25 mouse cellular contexts compared by ENCODE assay signal in genomic region chr13:92702035-92702434, GRCm38 (mm10).
A peak's percentile ranks its signal among the peaks of the same experiment; 100 is the strongest.
DNase-seq lines count a peak whose midpoint lies in the region; ATAC-seq lines count a peak whose summit lies in the region.
"Had no signal": no experiment of that assay in that cellular context is flagged by ENCODE, and none has a peak within 500 bp of the region (broad histone marks: within the 10 kb centered on the region; RNA-seq: fewer than 3 reads in every experiment).

No protein-coding gene starts in this region.

- no peak overlapping the region for H3K4me3 ChIP-seq in heart, embryonic 10.5 days
- H3K4me3 ChIP-seq in liver, embryonic 11.5 days (ENCODE audit: low read depth, low read length): no peak overlapping the region
- H3K4me3 ChIP-seq in liver, embryonic 12.5 days: no peak overlapping the region
- H3K4me3 ChIP-seq in midbrain, embryonic 10.5 days: no peak overlapping the region
- H3K4me3 ChIP-seq in midbrain, embryonic 16.5 days (ENCODE audit: low read depth, low read length): no peak overlapping the region
- H3K4me3 ChIP-seq: embryonic facial prominence, embryonic 10.5 days; embryonic facial prominence, embryonic 13.5 days; erythroblast, embryonic 14.5 days; forebrain, embryonic 12.5 days; forebrain, embryonic 15.5 days; heart, adult 2 months; hindbrain, embryonic 15.5 days had no signal

- H3K9ac ChIP-seq in liver, embryonic 11.5 days (ENCODE audit: low read depth, low read length): no peak overlapping the region
- H3K9ac ChIP-seq in liver, embryonic 12.5 days: no peak overlapping the region
- no peak overlapping the region for H3K9ac ChIP-seq in midbrain, embryonic 16.5 days (ENCODE audit: low read depth, low read length)
- H3K9ac ChIP-seq: embryonic facial prominence, embryonic 13.5 days; forebrain, embryonic 12.5 days; forebrain, embryonic 15.5 days; hindbrain, embryonic 15.5 days had no signal

- no peak overlapping the region for H3K4me2 ChIP-seq in liver, embryonic 11.5 days
- no peak overlapping the region for H3K4me2 ChIP-seq in liver, embryonic 12.5 days
- no peak overlapping the region for H3K4me2 ChIP-seq in midbrain, embryonic 16.5 days (ENCODE audit: low read length)
- H3K4me2 ChIP-seq: embryonic facial prominence, embryonic 13.5 days; forebrain, embryonic 12.5 days; forebrain, embryonic 15.5 days; heart, embryonic 11.5 days; hindbrain, embryonic 15.5 days had no signal

- no peak for ATAC-seq in liver, embryonic 11.5 days (replicated peaks; ENCODE audit: low FRiP score)
- ATAC-seq in liver, embryonic 12.5 days: no peak
- no peak for ATAC-seq in midbrain, embryonic 16.5 days
- ATAC-seq: activated CD4-positive, CD25-positive, alpha-beta regulatory T cell, adult 4 months; forebrain, embryonic 15.5 days had no signal

- no peaks in the 10 kb centered on the region for H3K27me3 ChIP-seq in heart, embryonic 10.5 days (ENCODE audit: insufficient read depth, poor library complexity, severe bottlenecking)
- H3K27me3 ChIP-seq in liver, embryonic 11.5 days (replicated peaks; ENCODE audit: control insufficient read depth, insufficient read depth, low read length): no peaks in the 10 kb centered on the region
- H3K27me3 ChIP-seq in liver, embryonic 12.5 days (replicated peaks): no peaks in the 10 kb centered on the region
- H3K27me3 ChIP-seq in midbrain, embryonic 10.5 days (ENCODE audit: low read depth, poor library complexity, severe bottlenecking): peaks cover 26% of the 10 kb centered on the region
- no peaks in the 10 kb centered on the region for H3K27me3 ChIP-seq in midbrain, embryonic 16.5 days (ENCODE audit: control insufficient read depth, insufficient read depth, low read depth, low read length)
- H3K27me3 ChIP-seq: embryonic facial prominence, embryonic 13.5 days; forebrain, embryonic 15.5 days; hindbrain, embryonic 15.5 days had no signal

- no peak overlapping the region for H3K27ac ChIP-seq in heart, embryonic 10.5 days
- no peak overlapping the region for H3K27ac ChIP-seq in liver, embryonic 11.5 days (ENCODE audit: low read depth, low read length)
- H3K27ac ChIP-seq in liver, embryonic 12.5 days: no peak overlapping the region
- H3K27ac ChIP-seq in midbrain, embryonic 10.5 days (replicated peaks): no peak overlapping the region
- no peak overlapping the region for H3K27ac ChIP-seq in midbrain, embryonic 16.5 days (ENCODE audit: low read length)
- H3K27ac ChIP-seq: embryonic facial prominence, embryonic 13.5 days; forebrain, embryonic 12.5 days; forebrain, embryonic 15.5 days; heart, adult 2 months had no signal

- H3K36me3 ChIP-seq in heart, embryonic 10.5 days: peaks cover 8% of the 10 kb centered on the region; the same call in 1 of the 2 replicates
- H3K36me3 ChIP-seq in liver, embryonic 11.5 days (ENCODE audit: control insufficient read depth, insufficient read depth, low read length): peaks cover 7% of the 10 kb centered on the region; the same call in 1 of the 2 replicates
- peaks cover 98% of the 10 kb centered on the region for H3K36me3 ChIP-seq in liver, embryonic 12.5 days
- H3K36me3 ChIP-seq in midbrain, embryonic 10.5 days: peaks cover 20% of the 10 kb centered on the region
- 0 out of 2 replicates have a peak, but pooled peaks cover 3% of the 10 kb centered on the region for H3K36me3 ChIP-seq in midbrain, embryonic 16.5 days (ENCODE audit: control insufficient read depth, insufficient read depth, low read length)
- H3K36me3 ChIP-seq: forebrain, embryonic 12.5 days had no signal

- no peaks in the 10 kb centered on the region for H3K9me3 ChIP-seq in heart, embryonic 10.5 days
- no peaks in the 10 kb centered on the region for H3K9me3 ChIP-seq in liver, embryonic 11.5 days (ENCODE audit: control insufficient read depth, low read length)
- H3K9me3 ChIP-seq in liver, embryonic 12.5 days (replicated peaks): no peaks in the 10 kb centered on the region
- no peaks in the 10 kb centered on the region for H3K9me3 ChIP-seq in midbrain, embryonic 10.5 days (replicated peaks)
- no peaks in the 10 kb centered on the region for H3K9me3 ChIP-seq in midbrain, embryonic 16.5 days (replicated peaks; ENCODE audit: control insufficient read depth, low read length, poor library complexity, severe bottlenecking)
- H3K9me3 ChIP-seq: embryonic facial prominence, embryonic 10.5 days; embryonic facial prominence, embryonic 13.5 days; forebrain, embryonic 12.5 days; forebrain, embryonic 15.5 days; hindbrain, embryonic 15.5 days had no signal

- peaks cover 9% of the 10 kb centered on the region for H3K4me1 ChIP-seq in heart, embryonic 10.5 days
- H3K4me1 ChIP-seq in liver, embryonic 11.5 days (replicated peaks; ENCODE audit: control insufficient read depth, insufficient read depth, low read length): no peaks in the 10 kb centered on the region; the same call in 1 of the 2 replicates
- 0 out of 2 replicates have a peak, but pooled peaks cover 6% of the 10 kb centered on the region for H3K4me1 ChIP-seq in liver, embryonic 12.5 days
- H3K4me1 ChIP-seq in midbrain, embryonic 10.5 days: peaks cover 41% of the 10 kb centered on the region
- no peaks in the 10 kb centered on the region for H3K4me1 ChIP-seq in midbrain, embryonic 16.5 days (ENCODE audit: control insufficient read depth, insufficient read depth, low read length)
- H3K4me1 ChIP-seq: embryonic facial prominence, embryonic 13.5 days had no signal

- peak; percentile 42 for DNase-seq in heart, embryonic 10.5 days (ENCODE audit: low spot score)
- DNase-seq in heart, postnatal 4 days: no peak
- DNase-seq in liver, embryonic 11.5 days (ENCODE audit: low spot score): peak; percentile 6
- peak; percentile 8 for DNase-seq in midbrain, embryonic 10.5 days (ENCODE audit: low spot score)
- DNase-seq in testis, postnatal 10 days (ENCODE audit: low spot score): peak; percentile 18
- DNase-seq in testis, postnatal 14 days (ENCODE audit: low spot score): no peak
- DNase-seq: adrenal gland, adult 8-10 months; adrenal gland, postnatal 25 days; cerebellum, adult 11-12 months; cerebellum, adult 8-10 months; cerebellum, postnatal 10 days; cerebellum, postnatal 36 days; embryo, embryonic 11 days; gastrocnemius, postnatal 25 days; heart, adult 2 months had no signal

- 77% methylated on average over 5 of the region's 5 CpGs for WGBS in heart, embryonic 10.5 days
- 75% methylated on average over 5 of the region's 5 CpGs for WGBS in liver, embryonic 11.5 days
- 81% methylated on average over 5 of the region's 5 CpGs for WGBS in liver, embryonic 12.5 days (ENCODE audit: insufficient replicate concordance)
- WGBS in midbrain, embryonic 10.5 days: 84% methylated on average over 5 of the region's 5 CpGs
- WGBS in midbrain, embryonic 16.5 days: 73% methylated on average over 5 of the region's 5 CpGs

Comparison
In these comparisons a context has a peak if more than half of its experiments do, and no peak if none do; other contexts are left out.
1. DNase-seq: peak in heart, embryonic 10.5 days (single experiment), liver, embryonic 11.5 days (single experiment), midbrain, embryonic 10.5 days (single experiment) and testis, postnatal 10 days (single experiment); none in heart, postnatal 4 days (single experiment) and testis, postnatal 14 days (single experiment).